Mouse (Mus musculus): Measurements from ENCODE around the gene Rtl10. TPM values are rescaled to one million over a fixed set of nuclear protein-coding genes. Genes with fewer than 3 reads are reported as not detected.

Gene Rtl10
- total RNA-seq (2021), result 1 to 10 TPM; 4.0 to 5.6 TPM

GRCm38 (mm10) chr16:18498558-18498990 is at the start of gene Rtl10, which contains the start of gene Gnb1l:
Rtl10 (plus strand) TSS chr16:18498901.
Gnb1l (plus strand) TSS chr16:18498713.
- DNase-seq, result peak; percentile 96
- intact Hi-C loops (cut with DNase I), result loop anchor here (2.0 to 5.0 kb wide), 2 partner anchors 36 to 56 kb away; no protein-coding TSS in a partner anchor

- intact Hi-C loops (cut with DNase I), result loop anchor here (10.0 kb wide), 1 partner anchor 346 kb away; no protein-coding TSS in a partner anchor
- no peak for DNase-seq
Measured at GRCm38 (mm10) chr16:18449005-18449404, 49.7 kb upstream of the Rtl10 start.

- intact Hi-C loops (cut with DNase I), result no loop called here
- no peak for DNase-seq
Measured at GRCm38 (mm10) chr16:18451486-18452181, 47.1 kb upstream of the Rtl10 start.

GRCm38 (mm10) chr16:18452361-18452862 is 46.3 kb upstream of the Rtl10 start:
- no peak for DNase-seq
- intact Hi-C loops (cut with DNase I), result no loop called here

- intact Hi-C loops (cut with DNase I), result no loop called here
- peak in 1 of 2 experiments; percentile 18 for DNase-seq
Measured at GRCm38 (mm10) chr16:18453846-18454245, 44.9 kb upstream of the Rtl10 start.

- intact Hi-C loops (cut with DNase I), result no loop called here
- no peak for DNase-seq
Measured at GRCm38 (mm10) chr16:18455407-18455806, 43.3 kb upstream of the Rtl10 start.

GRCm38 (mm10) chr16:18458661-18459060 is 40.0 kb upstream of the Rtl10 start:
- intact Hi-C loops (cut with DNase I), result no loop called here
- DNase-seq, result no peak

GRCm38 (mm10) chr16:18459335-18459954 is 39.3 kb upstream of the Rtl10 start:
- DNase-seq, result peak in 1 of 2 experiments; percentile 25
- intact Hi-C loops (cut with DNase I), result no loop called here

- intact Hi-C loops (cut with DNase I), result loop anchor here (5.0 kb wide), 1 partner anchor 37 kb away; the partner anchor contains the start of genes Gnb1l and Rtl10
- DNase-seq, result peak; percentile 53 to 60
Measured at GRCm38 (mm10) chr16:18459955-18460370, 38.7 kb upstream of the Rtl10 start.

GRCm38 (mm10) chr16:18460826-18461225 is 37.9 kb upstream of the Rtl10 start:
- intact Hi-C loops (cut with DNase I), result loop anchor here (5.0 kb wide), 1 partner anchor 36 kb away; the partner anchor contains the start of genes Gnb1l and Rtl10
- DNase-seq, result no peak

- intact Hi-C loops (cut with DNase I), result loop anchor here (5.0 kb wide), 1 partner anchor 35 kb away; the partner anchor contains the start of genes Gnb1l and Rtl10
- no peak for DNase-seq
Measured at GRCm38 (mm10) chr16:18462031-18462430, 36.7 kb upstream of the Rtl10 start.

- intact Hi-C loops (cut with DNase I), result loop anchor here (5.0 kb wide), 1 partner anchor 35 kb away; the partner anchor contains the start of genes Gnb1l and Rtl10
- peak; percentile 33 to 44 for DNase-seq
Measured at GRCm38 (mm10) chr16:18462598-18462997, 36.1 kb upstream of the Rtl10 start.

- intact Hi-C loops (cut with DNase I), result loop anchor here (5.0 kb wide), 1 partner anchor 33 kb away; the partner anchor contains the start of genes Gnb1l and Rtl10
- DNase-seq, result peak; percentile 49 to 61
Measured at GRCm38 (mm10) chr16:18464271-18464670, 34.4 kb upstream of the Rtl10 start.

- no peak for DNase-seq
- intact Hi-C loops (cut with DNase I), result no loop called here
Measured at GRCm38 (mm10) chr16:18470829-18471228, 27.9 kb upstream of the Rtl10 start.

- intact Hi-C loops (cut with DNase I), result no loop called here
- DNase-seq, result no peak
Measured at GRCm38 (mm10) chr16:18471381-18471955, 27.2 kb upstream of the Rtl10 start.

GRCm38 (mm10) chr16:18471976-18472375 is 26.7 kb upstream of the Rtl10 start:
- intact Hi-C loops (cut with DNase I), result no loop called here

GRCm38 (mm10) chr16:18472416-18472815 is 26.3 kb upstream of the Rtl10 start:
- no peak for DNase-seq
- intact Hi-C loops (cut with DNase I), result no loop called here

More at GRCm38 (mm10) chr16:18471976-18472375, 26.7 kb upstream of the Rtl10 start:
- no peak for DNase-seq

- DNase-seq, result no peak
- intact Hi-C loops (cut with DNase I), result no loop called here
Measured at GRCm38 (mm10) chr16:18472976-18473375, 25.7 kb upstream of the Rtl10 start.

GRCm38 (mm10) chr16:18474021-18474420 is 24.7 kb upstream of the Rtl10 start:
- DNase-seq, result no peak
- intact Hi-C loops (cut with DNase I), result no loop called here

- intact Hi-C loops (cut with DNase I), result no loop called here
- DNase-seq, result no peak
Measured at GRCm38 (mm10) chr16:18477996-18478395, 20.7 kb upstream of the Rtl10 start.

- DNase-seq, result no peak
- intact Hi-C loops (cut with DNase I), result no loop called here
Measured at GRCm38 (mm10) chr16:18479667-18480066, 19.0 kb upstream of the Rtl10 start.
